In the genomic region with DNA sequence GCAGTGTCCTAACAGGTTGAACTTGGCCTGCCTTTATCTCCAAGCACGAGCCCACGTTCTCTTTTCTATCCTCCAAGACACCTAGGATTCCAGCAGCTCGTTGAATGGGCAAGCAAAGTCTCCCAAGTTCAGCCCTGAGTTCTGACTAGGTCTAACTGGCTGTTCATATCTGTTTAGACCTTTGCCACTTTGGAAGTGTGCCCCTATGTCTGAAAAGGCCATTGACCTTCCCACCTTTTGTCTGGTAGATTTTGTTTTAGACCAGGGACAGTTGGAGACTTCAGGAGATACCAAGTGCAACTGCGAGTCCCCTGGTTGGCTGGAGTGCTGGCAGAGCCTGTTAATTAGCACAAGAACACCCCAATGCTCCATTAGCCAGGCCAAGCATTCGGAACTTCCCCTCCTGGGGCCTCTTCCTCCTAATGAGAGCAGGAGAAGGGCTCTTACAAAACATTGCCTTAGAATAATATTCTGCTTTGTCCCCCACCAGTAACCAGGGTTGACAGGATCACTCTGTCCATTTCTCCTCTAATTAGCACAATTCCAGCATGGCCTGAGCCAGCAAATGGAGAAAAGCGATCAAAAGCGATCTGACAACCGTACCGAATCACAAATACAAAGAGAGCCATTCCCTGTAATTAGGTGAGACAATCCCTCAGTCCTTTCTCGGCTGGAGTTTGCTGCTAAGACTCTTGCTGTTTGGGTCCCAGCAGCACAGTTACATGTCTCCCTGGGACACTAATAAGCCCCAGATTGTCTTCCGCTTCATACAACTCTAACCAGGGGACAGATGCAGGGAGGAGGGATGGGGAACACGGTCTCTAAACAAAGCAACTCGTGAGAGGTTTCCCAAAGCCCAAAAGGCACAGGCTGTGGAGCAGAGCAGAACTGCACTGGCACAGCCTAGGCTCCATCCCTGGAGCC, we compare ENCODE assay signal across 11 mouse cellular contexts. TPM values are rescaled to one million over a fixed set of nuclear protein-coding genes. Genes with fewer than 3 reads are reported as not detected.
DNase-seq lines count a peak whose midpoint lies in the region; ATAC-seq and TF ChIP-seq lines count a peak whose summit lies in the region.
"Had no signal": no experiment of that assay in that cellular context is flagged by ENCODE, and none has a peak within 500 bp of the region (broad histone marks: within the 10 kb centered on the region; RNA-seq: fewer than 3 reads in every experiment).

No protein-coding gene starts in this region.

- H3K36me3 ChIP-seq in forebrain, embryonic 10.5 days (replicated peaks) = peaks cover 19% of the 10 kb centered on the region
- no peaks in the 10 kb centered on the region for H3K36me3 ChIP-seq in midbrain, embryonic 14.5 days (ENCODE audit: control insufficient read depth, insufficient read depth, low read length)
- H3K36me3 ChIP-seq in intestine, postnatal 0 days (ENCODE audit: control insufficient read depth, insufficient read depth) = peaks cover 15% of the 10 kb centered on the region

- H3K9me3 ChIP-seq in forebrain, embryonic 10.5 days = no peaks in the 10 kb centered on the region
- no peaks in the 10 kb centered on the region for H3K9me3 ChIP-seq in midbrain, embryonic 14.5 days (ENCODE audit: control insufficient read depth, low read length)
- no peaks in the 10 kb centered on the region for H3K9me3 ChIP-seq in intestine, postnatal 0 days (ENCODE audit: control insufficient read depth)

- no peak for TF ChIP-seq CTCF in layer of hippocampus, adult 2 months (conservative IDR thresholded peaks at IDR 0.05)
- TF ChIP-seq CTCF in intestine, postnatal 0 days (IDR thresholded peaks at IDR 0.05; ENCODE audit: low read depth) = no peak

- H3K27me3 ChIP-seq in forebrain, embryonic 10.5 days (ENCODE audit: poor library complexity, severe bottlenecking) = 0 out of 2 replicates have a peak, but pooled peaks cover 3% of the 10 kb centered on the region
- H3K27me3 ChIP-seq in midbrain, embryonic 14.5 days (ENCODE audit: control insufficient read depth, insufficient read depth, low read length) = no peaks in the 10 kb centered on the region; the same call in 1 of the 2 replicates
- H3K27me3 ChIP-seq in intestine, postnatal 0 days (replicated peaks; ENCODE audit: control insufficient read depth, insufficient read depth, low read length) = no peaks in the 10 kb centered on the region

- H3K4me3 ChIP-seq in forebrain, embryonic 10.5 days = peak overlapping the region; percentile 16
- no peak overlapping the region for H3K4me3 ChIP-seq in layer of hippocampus, adult 2 months
- no peak overlapping the region for H3K4me3 ChIP-seq in midbrain, embryonic 14.5 days (replicated peaks; ENCODE audit: low read depth, low read length)
- H3K4me3 ChIP-seq in intestine, postnatal 0 days (ENCODE audit: low read depth, low read length) = no peak overlapping the region

- ATAC-seq in midbrain, embryonic 14.5 days (ENCODE audit: low FRiP score, low TSS enrichment) = peak; percentile 82
- ATAC-seq in intestine, postnatal 0 days = no peak

- 15% methylated on average over 13 of the region's 13 CpGs for WGBS in forebrain, embryonic 10.5 days
- 15% methylated on average over 13 of the region's 13 CpGs for WGBS in midbrain, embryonic 14.5 days
- 84% methylated on average over 13 of the region's 13 CpGs for WGBS in intestine, postnatal 0 days

- H3K9ac ChIP-seq in midbrain, embryonic 14.5 days (replicated peaks; ENCODE audit: low read length) = no peak overlapping the region
- H3K9ac ChIP-seq in intestine, postnatal 0 days (ENCODE audit: low read depth, low read length) = no peak overlapping the region

- peak; percentile 67 for DNase-seq in embryo, embryonic 10 days (ENCODE audit: low spot score)
- peak; percentile 75 for DNase-seq in forebrain, embryonic 10.5 days (ENCODE audit: extremely low spot score, low spot score)
- DNase-seq in layer of hippocampus, adult 2 months (ENCODE audit: low spot score in 2 of 2) = peak; percentile 47 to 49
- peak; percentile 81 for DNase-seq in midbrain, embryonic 14.5 days
- DNase-seq in adrenal gland, adult 8-10 months = no peak
- DNase-seq in c-Kit-positive CD71-positive TER-119-positive erythroid progenitor cells, embryonic 14.5 days (ENCODE audit: low spot score) = no peak
- DNase-seq in adrenal gland, postnatal 25 days = no peak

- peak overlapping the region; percentile 91 for H3K27ac ChIP-seq in forebrain, embryonic 10.5 days
- H3K27ac ChIP-seq in layer of hippocampus, adult 2 months = peak overlapping the region; percentile 82
- peak overlapping the region; percentile 52; the same call in 1 of the 2 replicates for H3K27ac ChIP-seq in midbrain, embryonic 14.5 days (replicated peaks; ENCODE audit: low read depth, low read length)
- no peak overlapping the region for H3K27ac ChIP-seq in intestine, postnatal 0 days (ENCODE audit: low read depth, low read length)

- H3K4me1 ChIP-seq in forebrain, embryonic 10.5 days = peaks cover 54% of the 10 kb centered on the region
- peaks cover 17% of the 10 kb centered on the region for H3K4me1 ChIP-seq in midbrain, embryonic 14.5 days (ENCODE audit: control insufficient read depth, insufficient read depth, low read length)
- H3K4me1 ChIP-seq in intestine, postnatal 0 days (replicated peaks; ENCODE audit: control insufficient read depth, insufficient read depth, low read length) = no peaks in the 10 kb centered on the region

- no peak overlapping the region for H3K4me2 ChIP-seq in midbrain, embryonic 14.5 days (ENCODE audit: low read length)
- no peak overlapping the region for H3K4me2 ChIP-seq in intestine, postnatal 0 days (replicated peaks; ENCODE audit: low read depth)

RNA-seq across cellular contexts. Expression of a gene that starts 37.4 kb away (rescaled TPM):
- 1.2 and 2.2 TPM in 2 replicates for polyA plus RNA-seq in forebrain, embryonic 10.5 days (2016; fragmentation: Nextera tagmentation; extraction: Ambion mirVana)
- total RNA-seq in layer of hippocampus, adult 2 months (2021) = under 1 TPM; 0.27 to 0.28 TPM
- 2.7 and 4.0 TPM in 2 replicates for polyA plus RNA-seq in midbrain, embryonic 14.5 days (2014; fragmentation: Nextera tagmentation; extraction: Ambion mirVana)
- not detected in 2 replicates for polyA plus RNA-seq in intestine, postnatal 0 days (2015; fragmentation: Nextera tagmentation; extraction: Ambion mirVana)
- total RNA-seq in adrenal gland, adult 8-10 months (2022) = under 1 TPM in 1 of 4 experiments, not detected in 3; 0.08 TPM
- not detected in 2 replicates for total RNA-seq in adrenal gland, postnatal 25 days (2021)
- total RNA-seq: common myeloid progenitor, adult 5-6 weeks had no signal
- polyA plus RNA-seq: heart, embryonic 16.5 days; stomach, embryonic 14.5 days had no signal

Comparison
In these comparisons a context has a peak if more than half of its experiments do, and no peak if none do; other contexts are left out.
1. DNase-seq: peak in embryo, embryonic 10 days (single experiment), forebrain, embryonic 10.5 days (single experiment), layer of hippocampus, adult 2 months (2 of 2) and midbrain, embryonic 14.5 days (single experiment); none in adrenal gland, adult 8-10 months (single experiment), c-Kit-positive CD71-positive TER-119-positive erythroid progenitor cells, embryonic 14.5 days (single experiment) and adrenal gland, postnatal 25 days (single experiment).